Mouse (Mus musculus) forebrain, embryonic 16.5 days (tissue): ENCODE measurements at regions not wholly inside any gene's neighbourhood (a gene's known extent, or its start where the extent isn't known, plus 50 kb on each side); places are given as distances from the start of the nearest gene placed in this dataset.

Experiments
- ATAC-seq: fragments of 200-750 bp; cut with Nextera tagmentation; 2 replicates; pipeline ENCODE4 v1.8.0; 2017; ENCODE audit warnings: mild to moderate bottlenecking, moderate library complexity
- H3K27ac ChIP-seq: fragments of 300-500 bp; sonication (generic); 2 replicates; pipeline ENCODE4 v1.5.1; 2014; ENCODE audit warnings: low read length, control low read depth
- H3K27me3 ChIP-seq: fragments of 300-500 bp; sonication (generic); replicated peaks from 2 replicates; pipeline ENCODE4 v1.6.1; 2014; ENCODE audit warnings: low read length; ENCODE audit not compliant: control insufficient read depth, insufficient read depth
- H3K36me3 ChIP-seq: fragments of 300-500 bp; sonication (generic); 2 replicates; pipeline ENCODE4 v1.6.1; 2014; ENCODE audit not compliant: control insufficient read depth, insufficient read depth
- H3K4me1 ChIP-seq: fragments of 300-500 bp; sonication (generic); replicated peaks from 2 replicates; pipeline ENCODE4 v1.6.1; 2014; ENCODE audit warnings: low read length; ENCODE audit not compliant: control insufficient read depth, insufficient read depth
- H3K4me2 ChIP-seq: fragments of 300-500 bp; sonication (generic); 2 replicates; pipeline ENCODE4 v1.6.1; 2014; ENCODE audit warnings: mild to moderate bottlenecking, low read length, control low read depth
- H3K4me3 ChIP-seq: fragments of 300-500 bp; sonication (generic); replicated peaks from 2 replicates; pipeline ENCODE4 v1.5.1; 2014; ENCODE audit warnings: mild to moderate bottlenecking, low read length, control low read depth
- H3K9ac ChIP-seq: fragments of 300-500 bp; sonication (generic); replicated peaks from 2 replicates; pipeline ENCODE4 v1.6.1; 2014; ENCODE audit warnings: low read depth, low read length, control low read depth
- H3K9me3 ChIP-seq: fragments of 300-500 bp; sonication (generic); 2 replicates; pipeline ENCODE4 v1.6.1; 2016; ENCODE audit warnings: low read length; ENCODE audit not compliant: control insufficient read depth
- WGBS: fragments of 180-500 bp; shearing (Covaris S2); extraction: QIAGEN DNeasy Blood & Tissue Kit; methylation state at CpG from one replicate; pipeline ENCODE4 v1.1.7; 2014; 5-methylcytosine and 5-hydroxymethylcytosine counted together

- no peaks in the 10 kb centered on the region for H3K36me3 ChIP-seq
- no peak for ATAC-seq
- H3K4me2 ChIP-seq, result no peak overlapping the region
- no peaks in the 10 kb centered on the region for H3K27me3 ChIP-seq
- no peak overlapping the region for H3K27ac ChIP-seq
- H3K9me3 ChIP-seq, result no peaks in the 10 kb centered on the region
- H3K4me3 ChIP-seq, result no peak overlapping the region
- H3K4me1 ChIP-seq, result peaks cover 11% of the 10 kb centered on the region
- WGBS, result 66% methylated on average over 5 of the region's 5 CpGs
- no peak overlapping the region for H3K9ac ChIP-seq
Measured at GRCm38 (mm10) chr9:43682102-43682501, 61.7 kb upstream of the Nectin1 start.

GRCm38 (mm10) chr9:43684596-43684995 is 59.2 kb upstream of the Nectin1 start:
- Histone ChIP-seq H3K4me2 (no peak overlapping the region), H3K27me3 (no peaks in the 10 kb centered on the region), H3K27ac (no peak overlapping the region), H3K9ac (no peak overlapping the region), H3K4me1 (peaks cover 3% of the 10 kb centered on the region), H3K9me3 (no peaks in the 10 kb centered on the region), H3K4me3 (no peak overlapping the region), H3K36me3 (no peaks in the 10 kb centered on the region)
- no peak for ATAC-seq
- WGBS, result 86% methylated on average over 5 of the region's 5 CpGs

- 81% methylated on average over 1 of the region's 1 CpGs for WGBS
- no peaks in the 10 kb centered on the region for H3K4me1 ChIP-seq
- H3K4me2 ChIP-seq, result no peak overlapping the region
- no peaks in the 10 kb centered on the region for H3K9me3 ChIP-seq
- no peak overlapping the region for H3K27ac ChIP-seq
- H3K36me3 ChIP-seq, result no peaks in the 10 kb centered on the region
- H3K27me3 ChIP-seq, result no peaks in the 10 kb centered on the region
- ATAC-seq, result no peak
- H3K9ac ChIP-seq, result no peak overlapping the region
- H3K4me3 ChIP-seq, result no peak overlapping the region
Measured at GRCm38 (mm10) chr9:43692015-43692414, 51.8 kb upstream of the Nectin1 start.

DNA sequence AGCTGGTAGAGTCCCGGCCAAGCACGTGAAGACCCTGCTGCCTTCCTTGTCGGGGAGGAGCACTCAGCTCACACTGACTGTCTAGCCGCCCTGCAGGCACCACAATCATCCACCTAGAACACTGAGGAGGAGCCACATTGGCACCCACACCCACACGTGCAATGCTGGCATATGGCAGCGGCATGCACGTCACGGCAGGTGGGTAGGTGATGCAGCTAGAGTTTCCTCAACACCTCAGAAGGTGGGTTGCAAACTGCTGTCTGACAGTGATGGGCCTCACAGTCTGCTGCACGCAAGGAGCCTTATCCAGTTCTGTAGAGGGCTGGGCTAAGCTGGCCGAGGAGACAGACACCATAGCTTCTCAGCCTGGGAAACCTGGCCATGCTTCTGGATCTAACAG is 51.2 kb upstream of the Nectin1 start:
- Histone ChIP-seq H3K4me1 (no peaks in the 10 kb centered on the region), H3K4me2 (no peak overlapping the region), H3K27ac (no peak overlapping the region), H3K9me3 (no peaks in the 10 kb centered on the region), H3K4me3 (no peak overlapping the region), H3K36me3 (no peaks in the 10 kb centered on the region), H3K9ac (no peak overlapping the region), H3K27me3 (no peaks in the 10 kb centered on the region)
- no peak for ATAC-seq
- WGBS, result 85% methylated on average over 10 of the region's 10 CpGs
